Mouse (Mus musculus) liver, postnatal 0 days (tissue): ENCODE results near the gene Zfp704. TPM values are rescaled to one million over a fixed set of nuclear protein-coding genes. Genes with fewer than 3 reads are reported as not detected.

Experiments
- ATAC-seq: fragments of 200-750 bp; cut with Nextera tagmentation; 2 replicates; pipeline ENCODE4 v1.8.0; 2017; ENCODE audit warnings: mild to moderate bottlenecking, moderate library complexity
- DNase-seq: peaks from one replicate; pipeline ENCODE4 v3.0.0-alpha.2; 2016
- H3K27ac ChIP-seq: fragments of 300-500 bp; sonication (generic); 2 replicates; pipeline ENCODE4 v1.5.1; 2014; ENCODE audit warnings: antibody characterized with exemption, moderate library complexity, mild to moderate bottlenecking, low read depth
- H3K27me3 ChIP-seq: fragments of 300-500 bp; sonication (generic); 2 replicates; pipeline ENCODE4 v1.6.1; 2014; ENCODE audit warnings: low read length, control low read depth, mixed read lengths; ENCODE audit not compliant: insufficient read depth
- H3K36me3 ChIP-seq: fragments of 300-500 bp; sonication (generic); replicated peaks from 2 replicates; pipeline ENCODE4 v1.6.1; 2014; ENCODE audit warnings: mild to moderate bottlenecking, control low read depth, low read length, moderate library complexity, mixed read lengths; ENCODE audit not compliant: insufficient read depth
- H3K4me1 ChIP-seq: fragments of 300-500 bp; sonication (generic); 2 replicates; pipeline ENCODE4 v1.6.1; 2014; ENCODE audit warnings: antibody characterized with exemption, mild to moderate bottlenecking, control low read depth; ENCODE audit not compliant: insufficient read depth
- H3K4me2 ChIP-seq: fragments of 300-500 bp; sonication (generic); 2 replicates; pipeline ENCODE4 v1.6.1; 2014; ENCODE audit warnings: low read depth, mild to moderate bottlenecking, low read length, moderate library complexity, mixed read lengths
- H3K4me3 ChIP-seq: fragments of 300-500 bp; sonication (generic); 2 replicates; pipeline ENCODE4 v1.5.1; 2014; ENCODE audit warnings: low read depth, low read length
- H3K9ac ChIP-seq: fragments of 300-500 bp; sonication (generic); replicated peaks from 2 replicates; pipeline ENCODE4 v1.6.1; 2014; ENCODE audit warnings: mild to moderate bottlenecking, moderate library complexity
- H3K9me3 ChIP-seq: fragments of 300-500 bp; sonication (generic); 2 replicates; pipeline ENCODE4 v1.6.1; 2016; ENCODE audit warnings: mild to moderate bottlenecking, control low read depth, low read length, mixed read lengths
- CTCF ChIP-seq: sonication (generic); IDR thresholded peaks from 2 replicates; pipeline ENCODE4 v1.5.1; 2016; ENCODE audit warnings: antibody characterized with exemption, low read depth
- EP300 ChIP-seq: IDR thresholded peaks from 2 replicates; pipeline ENCODE4 v1.6.1; 2016; ENCODE audit warnings: antibody characterized with exemption, low read depth, mild to moderate bottlenecking
- WGBS: fragments of 180-500 bp; shearing (Covaris S2); extraction: QIAGEN DNeasy Blood & Tissue Kit; methylation state at CpG from one replicate; pipeline ENCODE4 v1.1.7; 2014; ENCODE audit not compliant: insufficient replicate concordance; 5-methylcytosine and 5-hydroxymethylcytosine counted together
- polyA plus RNA-seq: library from polyadenylated mRNA; unstranded; fragments of >200 nt; fragmentation: Nextera tagmentation; extraction: Ambion mirVana; gene quantifications from 2 replicates; pipeline ENCODE4 v1.2.1, GENCODE M21; 2015

Gene Zfp704
- polyA plus RNA-seq, 1 experiment from 2014 or later, result 0.94 TPM

- TF ChIP-seq CTCF (no peak), EP300 (no peak)
- H3K9ac ChIP-seq, result no peak overlapping the region
- H3K27ac ChIP-seq, result no peak overlapping the region
- H3K36me3 ChIP-seq, result no peaks in the 10 kb centered on the region
- no peaks in the 10 kb centered on the region for H3K4me1 ChIP-seq
- DNase-seq (no peak), ATAC-seq (no peak)
- H3K4me3 ChIP-seq, result no peak overlapping the region
- no peaks in the 10 kb centered on the region for H3K27me3 ChIP-seq
- no peak overlapping the region for H3K4me2 ChIP-seq
- 81% methylated on average over 4 of the region's 4 CpGs for WGBS
- no peaks in the 10 kb centered on the region for H3K9me3 ChIP-seq
These were observed 118.1 kb downstream of the Zfp704 start for GRCm38 (mm10) chr3:9491766-9492283.

GRCm38 (mm10) chr3:9487644-9488043 lies 122.2 kb downstream of the Zfp704 start:
- Histone ChIP-seq H3K9ac (no peak overlapping the region), H3K36me3 (no peaks in the 10 kb centered on the region), H3K9me3 (no peaks in the 10 kb centered on the region), H3K4me1 (no peaks in the 10 kb centered on the region), H3K4me2 (no peak overlapping the region), H3K27me3 (no peaks in the 10 kb centered on the region), H3K4me3 (no peak overlapping the region), H3K27ac (no peak overlapping the region)
- DNase-seq (no peak), ATAC-seq (no peak)
- 86% methylated on average over 4 of the region's 4 CpGs for WGBS
- TF ChIP-seq EP300 (no peak), CTCF (no peak)

- no peaks in the 10 kb centered on the region for H3K36me3 ChIP-seq
- DNase-seq, result no peak
- H3K4me3 ChIP-seq, result no peak overlapping the region
- ATAC-seq, result no peak
- H3K4me1 ChIP-seq, result no peaks in the 10 kb centered on the region
- H3K9me3 ChIP-seq, result no peaks in the 10 kb centered on the region
- 81% methylated on average over 3 of the region's 3 CpGs for WGBS
- H3K27ac ChIP-seq, result no peak overlapping the region
- TF ChIP-seq CTCF, result no peak
- no peak for TF ChIP-seq EP300
- H3K9ac ChIP-seq, result no peak overlapping the region
- H3K27me3 ChIP-seq, result no peaks in the 10 kb centered on the region
- no peak overlapping the region for H3K4me2 ChIP-seq
These were observed 124.4 kb downstream of the Zfp704 start for GRCm38 (mm10) chr3:9485506-9485905.

- H3K4me1 ChIP-seq, result no peaks in the 10 kb centered on the region
- TF ChIP-seq CTCF (no peak), EP300 (no peak)
- no peak for DNase-seq
- no peaks in the 10 kb centered on the region for H3K36me3 ChIP-seq
- H3K9ac ChIP-seq, result no peak overlapping the region
- 66% methylated on average over 4 of the region's 4 CpGs for WGBS
- H3K4me2 ChIP-seq, result no peak overlapping the region
- ATAC-seq, result no peak
- no peaks in the 10 kb centered on the region for H3K9me3 ChIP-seq
- H3K27ac ChIP-seq, result no peak overlapping the region
- H3K27me3 ChIP-seq, result no peaks in the 10 kb centered on the region
- no peak overlapping the region for H3K4me3 ChIP-seq
These were observed 127.9 kb downstream of the Zfp704 start for GRCm38 (mm10) chr3:9481956-9482355.

GRCm38 (mm10) chr3:9481358-9481757 lies 128.5 kb downstream of the Zfp704 start:
- no peak overlapping the region for H3K4me2 ChIP-seq
- H3K36me3 ChIP-seq, result no peaks in the 10 kb centered on the region
- H3K9me3 ChIP-seq, result no peaks in the 10 kb centered on the region
- no peak overlapping the region for H3K27ac ChIP-seq
- H3K4me1 ChIP-seq, result no peaks in the 10 kb centered on the region
- DNase-seq, result no peak
- H3K9ac ChIP-seq, result no peak overlapping the region
- no peak for ATAC-seq
- H3K27me3 ChIP-seq, result no peaks in the 10 kb centered on the region
- WGBS, result 68% methylated on average over 6 of the region's 6 CpGs
- TF ChIP-seq CTCF (no peak), EP300 (no peak)
- no peak overlapping the region for H3K4me3 ChIP-seq

GRCm38 (mm10) chr3:9480936-9481335 lies 128.9 kb downstream of the Zfp704 start:
- ATAC-seq (no peak), DNase-seq (no peak)
- H3K9me3 ChIP-seq, result no peaks in the 10 kb centered on the region
- no peak overlapping the region for H3K9ac ChIP-seq
- no peaks in the 10 kb centered on the region for H3K4me1 ChIP-seq
- no peak overlapping the region for H3K4me2 ChIP-seq
- H3K36me3 ChIP-seq, result no peaks in the 10 kb centered on the region
- no peaks in the 10 kb centered on the region for H3K27me3 ChIP-seq
- H3K4me3 ChIP-seq, result no peak overlapping the region
- TF ChIP-seq CTCF, result no peak
- TF ChIP-seq EP300, result no peak
- H3K27ac ChIP-seq, result no peak overlapping the region
- 82% methylated on average over 5 of the region's 5 CpGs for WGBS

GRCm38 (mm10) chr3:9477386-9477785 lies 132.5 kb downstream of the Zfp704 start:
- H3K4me1 ChIP-seq, result no peaks in the 10 kb centered on the region
- H3K4me2 ChIP-seq, result no peak overlapping the region
- no peak overlapping the region for H3K4me3 ChIP-seq
- ATAC-seq, result no peak
- WGBS, result 76% methylated on average over 2 of the region's 2 CpGs
- H3K9ac ChIP-seq, result no peak overlapping the region
- no peak overlapping the region for H3K27ac ChIP-seq
- no peaks in the 10 kb centered on the region for H3K36me3 ChIP-seq
- TF ChIP-seq CTCF (no peak), EP300 (no peak)
- H3K9me3 ChIP-seq, result no peaks in the 10 kb centered on the region
- no peaks in the 10 kb centered on the region for H3K27me3 ChIP-seq
- no peak for DNase-seq
